Mouse (Mus musculus) neural tube, embryonic 11.5 days (tissue): ENCODE results near the gene Gm37419. TPM values are rescaled to one million over a fixed set of nuclear protein-coding genes. Genes with fewer than 3 reads are reported as not detected.

ENCODE experiments used
- ATAC-seq: fragments of 200-750 bp; cut with Nextera tagmentation; 2 replicates; pipeline ENCODE4 v1.8.0; 2017; ENCODE audit warnings: moderate number of reproducible peaks, mild to moderate bottlenecking, moderate TSS enrichment, moderate library complexity; ENCODE audit not compliant: insufficient read depth, low FRiP score, low TSS enrichment
- DNase-seq: peaks from one replicate; pipeline ENCODE4 v3.0.0-alpha.2; 2015; ENCODE audit warnings: low spot score
- H3K27ac ChIP-seq: fragments of 300-500 bp; sonication (generic); 2 replicates; pipeline ENCODE4 v1.5.1; 2014; ENCODE audit warnings: low read depth, mild to moderate bottlenecking, low read length
- H3K27me3 ChIP-seq: fragments of 300-500 bp; sonication (generic); 2 replicates; pipeline ENCODE4 v1.6.1; 2014; ENCODE audit warnings: mild to moderate bottlenecking, low read length, mixed read lengths; ENCODE audit not compliant: control insufficient read depth, insufficient read depth
- H3K36me3 ChIP-seq: fragments of 300-500 bp; sonication (generic); 2 replicates; pipeline ENCODE4 v1.6.1; 2014; ENCODE audit warnings: mild to moderate bottlenecking, low read length, moderate library complexity, mixed read lengths; ENCODE audit not compliant: control insufficient read depth, insufficient read depth
- H3K4me1 ChIP-seq: fragments of 300-500 bp; sonication (generic); 2 replicates; pipeline ENCODE4 v1.6.1; 2014; ENCODE audit warnings: low read length, mixed read lengths; ENCODE audit not compliant: control insufficient read depth, insufficient read depth
- H3K4me2 ChIP-seq: fragments of 300-500 bp; sonication (generic); 2 replicates; pipeline ENCODE4 v1.6.1; 2014; ENCODE audit warnings: low read depth, mild to moderate bottlenecking, moderate library complexity
- H3K4me3 ChIP-seq: fragments of 300-500 bp; sonication (generic); 2 replicates; pipeline ENCODE4 v1.5.1; 2014; ENCODE audit warnings: low read depth, low read length
- H3K9ac ChIP-seq: fragments of 300-500 bp; sonication (generic); 2 replicates; pipeline ENCODE4 v1.6.1; 2014; ENCODE audit warnings: mild to moderate bottlenecking, low read length
- H3K9me3 ChIP-seq: fragments of 300-500 bp; sonication (generic); 2 replicates; pipeline ENCODE4 v1.6.1; 2016; ENCODE audit warnings: low read length; ENCODE audit not compliant: control insufficient read depth
- WGBS: fragments of 180-500 bp; shearing (Covaris S2); extraction: QIAGEN DNeasy Blood & Tissue Kit; methylation state at CpG from one replicate; pipeline ENCODE4 v1.1.7; 2014; 5-methylcytosine and 5-hydroxymethylcytosine counted together
- polyA plus RNA-seq: library from polyadenylated mRNA; unstranded; fragments of >200 nt; fragmentation: Nextera tagmentation; extraction: Ambion mirVana; gene quantifications from 2 replicates; pipeline ENCODE4 v1.2.1, GENCODE M21; 2014

Gene Gm37419
- polyA plus RNA-seq, 1 experiment from 2014 or later: not detected

DNA sequence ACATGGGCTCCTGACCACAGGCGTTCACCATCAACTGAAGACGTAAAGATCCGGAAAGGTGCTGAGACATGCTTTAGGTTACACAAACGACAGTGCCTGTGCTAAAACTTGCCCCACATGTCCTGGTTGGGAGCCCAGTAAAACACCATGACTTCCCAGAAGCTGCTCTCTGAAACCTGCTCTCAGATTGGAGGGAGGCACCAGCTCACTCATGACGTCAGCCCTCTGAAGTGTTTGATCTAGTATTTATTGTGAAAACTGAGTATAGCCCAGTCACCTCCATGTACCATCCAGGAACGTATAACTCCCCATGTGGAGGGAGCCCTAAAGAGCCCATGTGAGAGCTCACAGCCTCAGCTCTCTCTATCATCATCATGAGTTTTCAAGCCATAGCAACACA lies 9.6 kb downstream of the Gm37419 start:
- H3K4me1 ChIP-seq: no peaks in the 10 kb centered on the region
- 81% methylated on average over 6 of the region's 6 CpGs for WGBS

DNA sequence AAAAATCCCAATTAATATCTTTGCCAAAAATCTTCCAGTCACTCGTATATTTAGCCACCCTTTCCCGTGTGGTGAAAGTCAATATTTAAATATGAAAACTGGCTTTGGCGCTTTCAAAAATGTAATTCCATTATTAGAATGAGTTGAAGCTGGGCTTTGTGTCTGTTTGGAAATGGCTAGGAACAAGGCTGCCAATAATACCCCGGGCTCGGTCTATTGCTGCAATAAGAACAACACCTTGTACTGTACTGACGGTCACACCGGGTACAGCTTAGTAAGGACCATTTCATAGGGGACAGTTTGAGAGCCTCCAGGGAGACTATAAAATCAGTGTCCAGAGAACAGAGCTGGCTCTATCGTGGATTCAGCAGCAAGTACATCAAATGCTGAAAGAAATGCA lies 17.6 kb downstream of the Gm37419 start:
- Histone ChIP-seq H3K4me1 (no peaks in the 10 kb centered on the region), H3K9me3 (no peaks in the 10 kb centered on the region), H3K27ac (no peak overlapping the region), H3K4me3 (no peak overlapping the region), H3K4me2 (no peak overlapping the region), H3K36me3 (no peaks in the 10 kb centered on the region), H3K27me3 (no peaks in the 10 kb centered on the region), H3K9ac (no peak overlapping the region)
- WGBS: 81% methylated on average over 8 of the region's 8 CpGs
- no peak for ATAC-seq
- DNase-seq: no peak

More for the DNA sequence above, 9.6 kb downstream of the Gm37419 start:
- Histone ChIP-seq H3K27me3 (no peaks in the 10 kb centered on the region), H3K4me2 (no peak overlapping the region), H3K36me3 (no peaks in the 10 kb centered on the region), H3K9ac (no peak overlapping the region), H3K9me3 (no peaks in the 10 kb centered on the region), H3K27ac (no peak overlapping the region), H3K4me3 (no peak overlapping the region)
- DNase-seq (no peak), ATAC-seq (no peak)

GRCm38 (mm10) chr16:24009891-24010290 lies 21.6 kb downstream of the Gm37419 start:
- H3K4me3 ChIP-seq: no peak overlapping the region
- no peaks in the 10 kb centered on the region for H3K36me3 ChIP-seq
- no peak overlapping the region for H3K4me2 ChIP-seq
- ATAC-seq (no peak), DNase-seq (no peak)
- 92% methylated on average over 2 of the region's 2 CpGs for WGBS
- H3K9ac ChIP-seq: no peak overlapping the region
- no peaks in the 10 kb centered on the region for H3K4me1 ChIP-seq
- H3K27me3 ChIP-seq: no peaks in the 10 kb centered on the region
- H3K27ac ChIP-seq: no peak overlapping the region
- no peaks in the 10 kb centered on the region for H3K9me3 ChIP-seq

GRCm38 (mm10) chr16:24011306-24011705 lies 23.0 kb downstream of the Gm37419 start:
- Histone ChIP-seq H3K4me2 (no peak overlapping the region), H3K9ac (no peak overlapping the region), H3K27ac (no peak overlapping the region), H3K4me1 (no peaks in the 10 kb centered on the region), H3K27me3 (no peaks in the 10 kb centered on the region), H3K36me3 (no peaks in the 10 kb centered on the region), H3K9me3 (no peaks in the 10 kb centered on the region), H3K4me3 (no peak overlapping the region)
- no peak for ATAC-seq
- DNase-seq: no peak
- 72% methylated on average over 3 of the region's 3 CpGs for WGBS

DNA sequence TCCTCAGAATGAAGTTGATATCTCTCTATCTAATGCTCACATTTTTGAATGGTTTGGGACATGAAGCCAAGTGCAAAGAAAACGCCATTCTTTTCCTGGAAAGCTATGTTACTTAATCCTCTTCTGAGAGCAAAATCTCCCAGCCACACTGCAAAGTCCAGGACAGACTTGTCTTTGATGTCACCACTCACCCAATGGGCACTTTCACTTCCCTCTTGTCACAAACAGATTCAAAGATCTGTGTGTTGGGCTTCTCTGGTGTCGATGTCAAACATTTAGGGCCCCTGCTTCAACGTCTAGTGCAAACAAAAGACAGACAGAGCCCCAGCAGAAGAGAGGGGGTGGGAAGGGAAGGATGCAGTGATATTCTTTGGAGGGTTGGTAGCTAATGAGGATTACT lies 23.8 kb downstream of the Gm37419 start:
- DNase-seq: no peak
- H3K9ac ChIP-seq: no peak overlapping the region
- ATAC-seq: no peak
- H3K9me3 ChIP-seq: no peaks in the 10 kb centered on the region
- H3K27ac ChIP-seq: no peak overlapping the region
- no peak overlapping the region for H3K4me3 ChIP-seq
- H3K36me3 ChIP-seq: no peaks in the 10 kb centered on the region
- no peak overlapping the region for H3K4me2 ChIP-seq
- 47% methylated on average over 3 of the region's 3 CpGs for WGBS
- no peaks in the 10 kb centered on the region for H3K4me1 ChIP-seq
- H3K27me3 ChIP-seq: no peaks in the 10 kb centered on the region

GRCm38 (mm10) chr16:24014378-24014777 lies 26.1 kb downstream of the Gm37419 start:
- H3K4me1 ChIP-seq: no peaks in the 10 kb centered on the region
- no peak overlapping the region for H3K27ac ChIP-seq
- no peak overlapping the region for H3K4me3 ChIP-seq
- no peak for ATAC-seq
- no peak overlapping the region for H3K4me2 ChIP-seq
- 90% methylated on average over 3 of the region's 3 CpGs for WGBS
- H3K9ac ChIP-seq: no peak overlapping the region
- H3K36me3 ChIP-seq: no peaks in the 10 kb centered on the region
- no peaks in the 10 kb centered on the region for H3K9me3 ChIP-seq
- no peaks in the 10 kb centered on the region for H3K27me3 ChIP-seq
- no peak for DNase-seq

DNA sequence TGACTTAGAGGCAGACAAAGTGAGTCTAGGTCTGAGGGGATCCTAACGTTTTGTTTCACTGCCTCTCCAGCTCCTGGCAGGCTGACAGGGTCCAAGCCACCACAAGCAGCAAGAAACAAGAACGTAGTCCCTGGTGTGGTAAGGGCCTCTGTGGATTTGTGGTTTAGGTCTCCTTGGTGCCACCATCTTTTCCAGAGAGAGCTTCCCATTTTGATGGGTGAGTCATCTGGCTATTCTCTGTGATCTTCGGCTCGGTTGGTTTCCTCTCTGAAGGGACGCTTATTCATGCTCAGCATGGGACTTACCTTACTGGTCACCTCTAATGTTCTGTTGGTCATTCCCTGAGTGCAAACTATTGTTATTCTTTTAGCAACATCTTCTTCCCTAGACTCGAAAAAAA lies 28.0 kb downstream of the Gm37419 start:
- no peak for DNase-seq
- H3K9me3 ChIP-seq: no peaks in the 10 kb centered on the region
- 50% methylated on average over 6 of the region's 6 CpGs for WGBS

DNA sequence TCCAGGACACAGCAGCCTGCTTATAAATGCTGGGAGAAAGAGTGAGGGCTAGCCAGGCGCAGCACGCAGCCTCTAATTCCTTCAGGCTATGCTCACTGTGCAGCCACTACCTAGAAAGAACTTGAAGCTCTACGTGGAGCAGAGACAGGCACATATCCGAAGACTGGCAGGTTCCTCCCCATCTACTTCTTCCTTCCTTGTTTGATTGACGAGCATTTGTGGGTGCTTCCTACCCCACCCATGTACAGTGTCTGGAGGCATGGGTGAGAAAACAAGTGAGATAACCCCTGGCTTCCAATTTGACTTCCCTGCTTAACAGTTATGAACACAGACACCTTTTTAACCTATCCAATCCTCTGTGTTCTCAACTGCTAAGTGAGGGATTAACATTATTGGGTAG lies 28.5 kb downstream of the Gm37419 start:
- Histone ChIP-seq H3K9me3 (no peaks in the 10 kb centered on the region), H3K36me3 (no peaks in the 10 kb centered on the region), H3K9ac (no peak overlapping the region), H3K27ac (no peak overlapping the region), H3K4me2 (no peak overlapping the region), H3K4me1 (no peaks in the 10 kb centered on the region), H3K4me3 (no peak overlapping the region), H3K27me3 (no peaks in the 10 kb centered on the region)
- 73% methylated on average over 5 of the region's 5 CpGs for WGBS
- no peak for ATAC-seq
- DNase-seq: no peak

More for the DNA sequence above, 28.0 kb downstream of the Gm37419 start:
- no peak overlapping the region for H3K4me2 ChIP-seq
- no peak overlapping the region for H3K27ac ChIP-seq
- H3K36me3 ChIP-seq: no peaks in the 10 kb centered on the region
- no peaks in the 10 kb centered on the region for H3K4me1 ChIP-seq
- H3K4me3 ChIP-seq: no peak overlapping the region
- no peak overlapping the region for H3K9ac ChIP-seq
- no peaks in the 10 kb centered on the region for H3K27me3 ChIP-seq
- ATAC-seq: no peak

GRCm38 (mm10) chr16:24021722-24022121 lies 33.4 kb downstream of the Gm37419 start:
- Histone ChIP-seq H3K27ac (no peak overlapping the region), H3K4me2 (no peak overlapping the region), H3K27me3 (no peaks in the 10 kb centered on the region), H3K9ac (no peak overlapping the region), H3K4me3 (no peak overlapping the region), H3K9me3 (no peaks in the 10 kb centered on the region), H3K4me1 (no peaks in the 10 kb centered on the region), H3K36me3 (no peaks in the 10 kb centered on the region)
- ATAC-seq: no peak
- WGBS: 63% methylated on average over 1 of the region's 1 CpGs
- no peak for DNase-seq
